Mouse (Mus musculus): Measurements from ENCODE around the gene Gm44511.
"Not testable (repeated sequence)": the region's sequence is repeated elsewhere in the genome, so short reads cannot be mapped to it uniquely, and the experiment has no call there.

DNA sequence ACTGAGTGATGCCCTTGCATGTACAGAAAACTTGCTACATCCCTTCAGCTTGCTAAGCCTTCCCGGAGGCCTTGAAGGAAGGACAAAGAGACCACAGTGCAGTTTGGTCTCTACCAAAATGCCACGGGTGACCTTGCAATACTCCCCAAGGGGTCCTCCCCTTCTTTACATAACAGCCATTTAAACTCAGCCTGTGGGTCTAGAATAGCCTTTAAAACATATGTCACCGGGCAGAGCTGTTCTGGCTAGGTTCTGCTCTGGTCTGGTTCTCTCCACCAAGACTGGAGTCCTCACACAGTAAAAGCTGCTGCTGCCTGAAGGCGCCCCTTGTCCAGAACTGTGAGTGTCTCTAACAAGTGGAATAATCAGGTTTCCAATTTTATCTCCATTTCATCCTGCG, 25.4 kb downstream of the Gm44511 start:
- TF ChIP-seq MAFK (IDR thresholded peaks at IDR 0.05; ENCODE audit: insufficient read depth, low read depth, low read length); HCFC1 (IDR thresholded peaks at IDR 0.05; ENCODE audit: borderline replicate concordance, insufficient read depth, low read length); ZNF384 (IDR thresholded peaks at IDR 0.05; ENCODE audit: low read depth, low read length); CHD2 (IDR thresholded peaks at IDR 0.05; ENCODE audit: low read depth, low read length): not testable (repeated sequence)
